Mouse (Mus musculus) right cerebral cortex, adult 2 months (tissue): Measurements from ENCODE around the gene Plekhg5.
"Not testable (repeated sequence)": the region's sequence is repeated elsewhere in the genome, so short reads cannot be mapped to it uniquely, and the experiment has no call there.

Experiments
- DNase-seq, 2 experiments: peaks; one replicate each; pipeline ENCODE4 v3.0.0; 2021 to 2022; ENCODE audit warnings: low spot score in 2 of 2

The Plekhg5 gene

DNA sequence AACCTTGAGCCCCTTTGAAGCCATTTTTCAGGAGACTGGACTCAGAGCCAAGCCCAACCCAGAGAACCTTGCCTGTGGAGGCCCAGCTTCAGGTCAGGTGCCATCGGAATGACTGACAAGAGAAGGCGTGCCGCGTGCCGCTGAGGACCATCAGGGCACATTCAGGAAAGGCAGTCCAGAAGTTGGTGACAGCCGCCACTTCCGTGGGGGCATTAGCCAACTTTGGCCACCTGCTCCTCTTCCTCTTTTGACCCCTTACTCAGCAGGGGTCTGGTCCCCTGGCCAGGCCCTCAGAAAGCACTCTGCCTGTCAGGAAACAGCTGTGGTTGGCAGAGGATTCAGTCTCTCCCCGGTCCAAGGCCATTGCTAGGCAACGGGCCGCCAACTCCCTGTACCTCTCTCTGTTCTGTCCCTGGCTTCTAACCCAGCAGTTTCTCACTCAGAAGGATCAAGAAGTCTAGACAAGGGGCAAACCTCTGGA lies at the start of gene Plekhg5:
TSS of gene Plekhg5 (plus strand) at position 378 of the 481 bp plus-strand sequence.
- no peak for DNase-seq

DNA sequence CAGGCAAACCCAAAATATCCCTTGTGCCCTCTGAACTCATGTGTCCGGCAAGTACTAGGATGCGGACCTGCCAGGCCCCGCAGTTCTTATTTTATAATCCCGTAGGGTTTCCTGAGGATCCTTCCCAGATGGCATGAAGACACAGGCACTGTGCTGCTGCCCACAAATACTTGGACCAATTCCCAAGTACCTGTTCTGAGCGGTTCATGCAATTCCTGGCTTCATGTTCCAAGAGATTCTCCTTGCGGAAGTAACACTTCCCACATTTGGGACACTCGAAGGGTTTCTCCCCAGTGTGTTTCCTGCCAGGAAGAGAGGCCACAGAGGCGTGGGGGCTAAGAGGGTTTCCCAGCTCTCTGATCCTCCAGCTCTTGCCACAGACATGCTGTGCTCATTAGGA lies 49.8 kb upstream of the Plekhg5 start:
- peak; percentile 29 to 33 for DNase-seq

DNA sequence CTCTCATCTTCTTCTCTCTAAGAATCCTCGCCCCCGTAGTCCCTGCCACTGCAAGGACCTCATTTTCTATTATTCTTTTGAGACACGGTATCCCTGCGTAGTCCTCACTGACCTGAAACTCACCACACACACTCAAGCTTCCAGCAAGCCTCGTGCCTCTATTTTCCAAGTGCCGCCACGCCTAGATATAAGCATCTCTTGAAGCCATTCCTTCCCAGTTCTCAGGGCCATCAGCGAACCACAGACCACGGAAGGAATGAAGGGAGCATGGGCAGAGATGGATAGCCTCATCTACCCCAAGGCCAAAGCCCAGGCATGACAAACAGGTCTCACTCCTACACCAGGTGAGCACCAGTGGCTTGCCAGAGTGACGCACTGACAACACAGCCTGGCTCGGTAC lies 47.8 kb upstream of the Plekhg5 start:
- no peak for DNase-seq

DNA sequence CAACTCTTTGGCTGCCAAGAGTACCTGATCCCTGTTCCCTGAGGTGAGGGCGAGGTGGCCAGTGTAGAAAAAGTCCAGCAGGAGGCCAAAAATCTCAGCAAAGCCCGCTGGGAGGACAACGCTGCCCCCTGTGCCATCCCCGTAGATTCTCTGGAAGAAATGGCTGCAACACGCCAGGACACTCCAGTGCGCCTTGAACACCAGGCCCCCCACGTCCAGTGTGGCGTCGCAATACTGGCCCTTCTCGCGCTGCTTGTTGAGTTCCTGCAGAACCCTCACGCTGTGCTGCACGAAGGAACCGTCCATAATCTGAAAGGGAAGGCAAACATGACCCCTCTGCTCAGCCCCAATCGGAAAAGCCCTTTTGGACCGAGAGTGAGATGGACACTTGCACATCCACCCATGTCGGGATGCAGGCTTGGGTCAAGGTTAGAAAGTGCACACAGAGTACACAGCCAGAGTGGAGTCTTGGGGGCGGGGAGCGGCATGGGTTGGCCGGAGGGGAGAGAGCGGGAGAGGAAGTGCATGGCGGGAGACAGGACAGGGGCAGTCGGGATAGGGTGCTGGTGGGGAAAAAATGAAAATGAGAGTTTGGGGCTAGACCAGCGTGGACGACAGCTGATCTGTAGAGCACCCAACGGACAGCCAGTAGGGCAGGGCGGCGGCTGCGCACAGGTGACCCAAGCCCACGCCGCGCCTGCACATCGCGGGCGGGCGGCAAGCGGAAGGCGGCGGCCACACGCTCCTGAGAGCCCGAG lies 45.4 kb upstream of the Plekhg5 start:
- no peak for DNase-seq

DNA sequence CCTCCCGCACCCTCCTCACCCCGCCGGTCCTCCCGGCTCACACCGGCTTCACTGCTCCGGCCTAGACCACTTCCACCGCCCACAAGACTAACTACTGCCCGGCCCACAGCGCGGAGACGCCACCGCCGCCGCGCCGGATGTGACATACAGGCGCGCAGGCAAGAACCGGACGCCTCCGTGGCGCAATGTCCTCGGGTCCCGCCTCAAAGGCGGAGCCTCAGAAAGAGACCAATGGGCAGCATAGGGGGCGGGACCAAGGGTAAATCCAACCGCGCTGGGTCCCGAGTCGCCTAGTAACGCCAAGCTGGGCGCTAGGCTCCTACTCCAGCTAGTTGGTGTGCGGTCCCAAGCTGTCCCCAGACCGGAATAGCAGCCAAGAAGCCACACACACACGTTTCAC lies 44.8 kb upstream of the Plekhg5 start, which contains the start of gene Zbtb48:
TSS of gene Zbtb48 (minus strand) at position 148 of the 400 bp plus-strand sequence.
- peak; percentile 96 to 98 for DNase-seq

DNA sequence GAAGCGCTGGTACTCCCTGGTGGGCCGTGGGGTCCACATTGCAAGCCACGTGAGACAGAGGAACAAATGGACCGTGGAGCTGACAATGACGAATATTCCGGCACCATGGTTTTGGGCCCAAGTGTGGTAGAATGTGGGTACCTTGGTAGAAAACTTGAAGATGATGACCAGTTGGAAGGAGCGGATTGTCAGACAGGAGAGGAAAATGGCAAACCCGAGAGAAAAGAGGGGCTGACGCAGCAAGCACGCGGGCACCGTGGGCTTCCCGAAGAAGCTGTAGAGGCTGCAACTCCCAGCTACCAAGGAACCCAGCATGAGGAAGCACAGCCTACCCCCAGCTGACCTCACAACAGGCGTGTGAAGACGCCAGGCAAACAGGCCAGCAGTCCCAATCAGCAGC lies 43.8 kb upstream of the Plekhg5 start:
- DNase-seq = no peak

DNA sequence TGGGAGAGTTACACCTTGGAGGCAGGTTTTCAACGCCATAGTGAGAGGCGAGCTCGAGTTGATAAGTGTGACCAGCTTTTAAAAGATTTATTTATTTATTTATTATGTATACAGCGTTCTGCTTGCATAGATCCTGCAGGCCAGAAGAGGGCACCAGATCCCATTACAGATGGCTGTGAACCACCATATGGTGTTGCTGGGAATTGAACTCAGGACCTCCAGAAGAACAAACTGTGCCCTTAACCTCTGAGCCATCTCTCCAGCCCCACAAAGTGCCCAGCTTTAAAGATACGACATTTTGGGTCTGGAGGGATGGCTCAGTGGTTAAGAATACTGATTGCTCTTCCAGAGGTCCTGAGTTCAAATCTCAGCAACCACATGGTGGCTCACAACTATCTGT lies 43.2 kb upstream of the Plekhg5 start:
- no peak for DNase-seq

DNA sequence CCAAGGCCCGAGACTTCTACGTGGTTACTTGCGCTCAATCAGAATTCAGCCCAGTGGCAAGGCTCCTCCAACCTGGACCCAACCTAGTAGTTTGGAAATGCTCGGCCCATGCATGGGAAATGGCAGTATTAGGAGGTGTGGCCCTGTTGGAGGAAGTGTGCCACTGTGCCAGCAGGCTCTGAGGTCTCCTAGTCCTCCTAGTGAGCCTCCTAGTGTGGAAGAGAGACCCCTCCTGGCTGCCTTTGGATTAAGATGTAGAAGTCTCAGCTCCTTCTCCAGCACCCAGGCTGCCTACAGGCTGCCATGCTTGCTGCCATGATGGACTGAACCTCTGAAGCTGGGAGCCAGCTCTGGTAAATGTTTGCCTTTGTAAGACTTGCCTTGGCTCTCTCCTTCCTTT lies 42.3 kb upstream of the Plekhg5 start:
- DNase-seq = no peak

DNA sequence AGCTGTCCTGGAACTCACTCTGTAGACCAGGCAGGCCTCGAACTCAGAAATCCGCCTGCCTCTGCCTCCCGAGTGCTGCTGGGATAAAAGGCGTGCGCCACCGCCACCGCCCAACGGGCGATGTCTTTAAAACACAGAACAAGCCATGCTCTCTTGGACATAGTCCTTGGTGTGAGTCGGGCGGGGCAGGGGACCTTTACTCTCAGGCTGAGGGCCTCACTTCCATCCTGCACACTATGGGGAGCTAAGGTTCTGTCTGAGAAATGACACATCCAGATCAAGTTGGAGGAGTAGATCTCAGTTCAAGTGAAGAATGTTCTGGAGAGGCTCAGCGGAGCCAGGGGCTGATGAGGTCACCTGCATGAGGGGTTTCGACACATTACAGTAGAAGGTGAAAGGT lies 39.4 kb upstream of the Plekhg5 start:
- no peak for DNase-seq

DNA sequence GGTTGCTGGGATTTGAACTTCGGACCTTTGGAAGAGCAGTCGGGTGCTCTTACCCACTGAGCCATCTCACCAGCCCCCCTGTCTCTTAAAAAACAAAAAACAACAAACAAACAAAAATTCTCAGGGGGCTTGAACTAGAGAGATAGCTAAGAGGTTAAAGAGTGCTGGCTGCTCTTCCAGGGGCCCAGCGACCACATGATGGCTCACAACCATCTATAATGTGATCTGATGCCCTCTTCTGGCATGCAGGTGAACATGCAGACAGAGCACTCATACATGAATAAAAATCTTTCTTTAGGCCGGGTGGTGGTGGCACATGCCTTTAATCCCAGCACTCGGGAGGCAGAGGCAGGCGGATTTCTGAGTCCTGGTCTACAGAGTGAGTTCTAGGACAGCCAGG lies 35.8 kb upstream of the Plekhg5 start:
- DNase-seq = not testable (repeated sequence)

DNA sequence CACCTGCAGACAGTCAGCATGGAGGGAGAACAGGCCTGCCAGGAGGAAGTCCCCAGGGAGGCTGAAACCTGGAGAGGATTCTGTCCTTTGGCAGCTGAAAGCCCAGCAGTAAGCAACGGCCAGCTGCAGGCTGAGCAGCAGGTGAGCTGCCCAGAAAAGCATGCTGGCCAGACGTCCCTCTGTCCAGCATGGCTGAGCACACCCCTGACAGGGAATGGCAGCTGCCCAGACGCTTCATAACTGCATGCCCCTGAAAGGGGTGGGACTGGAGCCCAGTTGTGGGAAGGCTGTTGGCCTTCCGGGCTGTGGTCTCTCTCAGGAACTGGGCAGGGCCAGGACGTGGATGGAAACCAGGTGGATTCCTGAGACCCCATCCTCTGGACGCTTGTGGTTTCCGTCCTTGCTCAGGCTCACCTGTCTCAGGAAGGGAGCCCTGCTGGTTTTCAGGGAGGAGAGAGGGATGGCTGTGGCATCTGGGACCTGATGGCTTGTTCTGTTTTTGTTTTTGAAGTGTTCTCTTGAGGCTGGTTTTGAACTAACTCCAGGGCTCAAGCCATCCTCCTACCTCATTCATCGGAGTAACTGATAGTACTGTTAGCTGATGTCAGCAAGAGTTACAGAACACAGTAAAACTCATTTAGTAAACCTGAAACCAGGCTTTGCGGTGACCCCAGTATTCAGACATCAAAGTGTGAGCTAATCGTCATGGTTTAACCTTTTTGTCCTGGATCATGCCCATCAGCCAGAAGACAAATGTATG lies 33.9 kb upstream of the Plekhg5 start, which contains the start of gene Tas1r1:
TSS of gene Tas1r1 (minus strand) at position 344 of the 760 bp plus-strand sequence.
- DNase-seq = no peak

DNA sequence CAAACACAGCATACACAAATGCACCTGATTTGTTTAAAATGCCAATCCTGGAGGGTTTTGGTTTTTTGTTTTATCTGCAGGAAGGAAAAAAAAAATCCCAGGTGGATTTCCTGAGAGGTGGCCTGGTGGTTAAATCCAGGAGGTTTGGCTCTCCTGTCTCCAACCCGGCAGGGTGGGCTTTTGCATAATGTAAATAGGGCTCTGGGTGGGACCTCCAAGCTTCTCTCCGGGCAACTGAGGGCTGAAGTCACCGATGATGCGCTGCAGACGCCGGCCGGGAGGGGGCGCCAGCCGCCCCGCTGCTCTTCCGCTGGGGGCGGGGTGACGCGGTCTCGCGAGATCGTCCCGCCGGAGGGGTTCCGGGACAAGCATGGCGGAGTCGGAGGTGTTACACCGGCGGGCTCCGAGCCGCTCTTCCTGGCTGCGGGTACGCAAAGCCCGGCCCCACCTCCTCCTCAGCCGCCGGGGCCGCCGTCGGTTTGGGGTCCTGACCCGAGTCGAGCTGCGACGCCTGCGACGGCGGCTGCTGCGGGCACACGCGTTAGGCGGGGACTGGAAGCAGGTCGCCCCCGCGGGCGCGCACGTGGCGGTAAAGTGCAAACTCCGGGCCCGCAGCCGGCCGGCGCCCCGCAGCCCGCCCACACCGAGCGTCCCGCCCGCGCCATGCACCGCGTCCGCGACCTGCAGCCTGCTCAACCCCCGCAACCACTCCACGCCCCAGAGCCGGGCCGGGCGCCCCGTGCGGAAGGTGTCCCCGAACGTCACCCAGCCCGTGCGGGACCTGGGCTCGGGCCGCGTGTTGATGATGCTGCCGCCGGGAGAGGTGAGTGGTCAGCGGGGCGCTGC lies 33.1 kb upstream of the Plekhg5 start, which contains the start of gene Nol9:
TSS of gene Nol9 (plus strand) at position 337 of the 846 bp plus-strand sequence.
- peak; percentile 91 for DNase-seq

DNA sequence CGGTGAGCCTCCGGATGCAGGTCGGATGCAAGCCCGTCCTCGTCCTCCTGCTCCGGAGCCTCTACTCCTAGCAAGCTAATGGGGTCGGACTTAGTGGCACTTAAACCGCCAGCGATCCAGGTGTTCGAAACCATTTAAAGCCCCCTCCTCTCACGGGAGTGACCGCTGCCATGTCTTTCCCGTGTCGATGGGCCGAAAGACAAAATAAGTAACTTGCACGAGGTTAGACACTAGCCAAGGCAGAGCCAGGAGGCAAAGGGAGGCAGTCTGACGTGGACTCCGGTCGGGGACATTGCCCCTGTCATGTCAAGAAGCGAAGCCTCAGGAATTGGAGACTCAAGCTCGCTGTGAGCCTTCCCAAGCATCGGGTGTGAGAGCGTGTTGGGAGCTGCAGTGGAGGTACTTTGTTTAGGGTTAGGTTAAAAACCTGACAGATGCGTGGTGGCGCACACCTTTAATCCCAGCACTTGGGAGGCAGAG lies 32.4 kb upstream of the Plekhg5 start:
- DNase-seq = no peak

DNA sequence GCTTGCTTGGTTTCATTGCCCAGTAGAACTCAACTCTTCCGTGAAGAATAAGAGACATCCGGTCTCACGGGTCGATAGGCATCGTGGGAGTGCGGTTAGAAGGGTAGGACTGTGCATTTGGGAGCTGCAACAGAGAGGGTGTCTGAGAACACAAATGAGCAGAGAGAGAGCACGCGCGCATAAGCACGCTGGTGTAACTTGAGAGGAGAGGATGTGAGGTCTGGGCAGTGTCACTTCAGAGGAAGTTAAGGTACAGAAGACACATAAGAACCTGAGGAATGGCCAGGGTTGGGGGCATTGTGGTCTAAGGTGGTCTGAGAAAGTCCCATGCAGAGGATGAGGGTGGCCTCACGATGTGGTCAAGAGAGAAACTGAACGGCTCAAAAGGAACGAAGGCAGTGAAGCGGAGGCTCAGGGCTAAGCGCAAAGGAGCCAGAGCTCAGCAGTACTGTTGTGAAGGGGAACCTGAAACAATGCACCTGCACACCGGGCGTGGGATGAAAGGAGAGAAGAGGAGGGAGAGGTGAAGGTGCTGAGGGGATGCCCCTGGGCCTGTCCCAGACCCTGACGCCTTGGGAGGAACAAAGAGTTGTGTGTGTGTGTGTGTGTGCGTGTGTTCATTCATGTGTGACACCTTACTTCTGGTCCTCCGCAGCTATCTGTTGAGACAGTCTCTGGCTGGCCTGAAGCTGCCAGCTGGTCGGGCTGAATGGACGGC lies 30.2 kb upstream of the Plekhg5 start:
- no peak for DNase-seq

DNA sequence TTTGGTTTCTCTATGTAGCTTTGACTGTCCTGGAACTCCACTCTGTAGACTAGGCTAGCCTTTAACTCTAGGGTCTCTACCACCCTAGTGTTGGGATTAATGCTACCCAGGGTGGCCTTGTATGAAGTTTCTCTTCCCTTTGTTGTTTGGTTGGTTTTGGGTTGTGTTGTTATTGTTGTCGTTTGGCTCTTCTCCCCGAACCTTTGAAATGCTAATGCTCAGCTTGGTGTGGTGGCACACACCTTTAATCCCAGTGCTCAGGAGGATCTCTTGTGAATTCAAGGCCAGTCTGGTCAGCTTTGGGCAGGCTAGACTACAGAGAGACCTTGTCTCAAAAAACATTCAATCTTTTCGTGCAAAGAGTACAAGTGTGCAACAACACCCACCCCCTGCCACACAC lies 29.1 kb upstream of the Plekhg5 start:
- no peak for DNase-seq

DNA sequence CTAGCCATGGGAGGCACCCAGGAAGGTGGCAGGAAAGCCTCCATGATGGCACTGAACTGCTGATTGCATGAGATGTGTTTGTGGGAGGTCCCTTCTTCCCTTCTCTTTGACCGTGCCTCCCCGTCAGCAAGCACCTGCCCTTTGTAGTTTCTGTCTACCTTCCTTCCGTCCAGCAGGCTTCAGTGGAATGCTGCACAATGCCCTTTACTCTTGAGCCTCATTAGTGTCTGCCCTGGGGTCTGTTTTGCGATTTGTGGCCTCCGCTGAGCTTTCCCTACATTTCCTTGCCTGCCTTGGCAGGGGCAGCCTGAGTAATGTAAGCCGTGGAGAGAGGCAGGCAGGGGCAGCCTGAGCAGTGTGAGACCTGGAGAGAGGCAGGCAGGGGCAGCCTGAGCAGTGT lies 27.7 kb upstream of the Plekhg5 start:
- DNase-seq = no peak

DNA sequence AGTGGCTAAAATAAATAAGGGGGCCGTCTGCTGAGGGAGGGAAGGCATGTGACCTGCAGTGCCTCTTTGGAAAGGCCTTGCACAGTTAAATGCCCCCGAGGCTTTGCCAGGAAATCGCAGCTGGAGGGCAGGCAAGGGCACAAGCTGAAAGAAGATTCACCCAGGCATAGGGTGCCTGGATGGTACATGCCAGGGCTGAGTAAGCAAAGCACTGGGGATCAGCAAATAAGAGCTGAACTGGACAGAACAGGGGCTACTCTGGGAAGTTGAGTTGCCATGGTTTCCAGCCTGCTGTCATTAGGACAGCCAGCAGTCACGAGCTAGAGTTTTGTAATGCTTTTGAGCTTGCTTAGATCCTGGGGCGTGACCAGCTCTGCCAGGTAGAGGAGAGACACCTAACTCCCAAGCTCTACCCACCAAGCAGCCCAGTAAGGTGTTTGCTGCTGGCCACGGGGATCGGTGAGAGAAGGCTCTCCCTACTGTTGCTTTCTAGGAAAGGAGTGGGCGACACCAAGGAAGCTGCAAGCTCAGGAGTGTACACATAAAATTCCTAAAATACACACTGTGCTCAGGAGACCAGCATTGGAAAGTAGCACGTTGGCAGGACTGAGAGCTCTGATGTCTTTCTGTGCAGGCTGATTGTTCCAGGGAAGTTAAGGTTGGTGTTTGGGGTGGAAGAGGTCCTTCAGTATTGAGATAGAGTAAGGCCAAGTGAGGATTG lies 9.7 kb upstream of the Plekhg5 start:
- DNase-seq = peak; percentile 17 to 38

DNA sequence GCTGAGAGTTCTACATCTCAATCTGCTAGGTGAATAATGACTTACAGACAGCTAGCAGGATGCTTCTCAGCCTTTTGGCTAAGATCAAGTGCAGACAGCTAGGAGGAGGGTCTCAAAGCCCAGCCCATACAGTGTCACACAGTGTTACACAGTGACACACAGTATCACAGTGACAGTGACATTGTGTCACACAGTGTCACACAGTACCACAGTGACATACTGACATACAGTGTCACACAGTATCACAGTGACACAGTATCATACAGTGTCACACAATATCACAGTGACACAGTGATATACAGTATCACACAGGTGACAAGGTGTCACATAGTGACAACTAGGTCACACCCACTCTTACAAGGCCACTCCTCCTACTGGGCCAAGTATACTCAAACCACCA lies 5.0 kb upstream of the Plekhg5 start:
- no peak for DNase-seq

DNA sequence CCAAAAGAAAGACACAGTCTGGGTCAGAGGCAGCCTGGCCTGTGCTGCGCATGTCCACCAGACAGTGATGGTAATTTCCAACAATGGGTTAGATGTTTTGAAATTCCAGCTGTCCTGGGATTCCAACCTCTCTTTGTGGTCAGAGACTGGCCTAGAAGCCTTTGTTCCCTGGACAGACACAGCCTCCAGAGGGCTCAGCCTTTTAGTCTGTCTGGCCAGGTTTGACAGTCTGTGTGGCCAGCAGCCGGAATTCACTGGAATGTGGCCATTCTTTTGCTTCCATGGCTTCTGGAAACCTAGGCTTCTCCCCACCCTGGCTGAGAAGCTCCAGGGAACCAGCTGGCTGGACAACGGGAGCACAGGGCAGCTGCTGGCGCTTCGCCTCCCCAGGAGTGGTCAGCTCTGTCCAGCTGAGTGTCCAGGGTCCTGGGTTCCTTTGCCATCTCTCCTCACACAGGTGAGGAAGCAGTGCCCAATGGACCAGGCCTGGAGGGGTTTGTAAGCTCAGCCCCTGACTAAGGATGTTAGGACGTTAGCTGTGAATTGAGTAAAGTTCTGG lies 4.1 kb upstream of the Plekhg5 start:
- no peak for DNase-seq

DNA sequence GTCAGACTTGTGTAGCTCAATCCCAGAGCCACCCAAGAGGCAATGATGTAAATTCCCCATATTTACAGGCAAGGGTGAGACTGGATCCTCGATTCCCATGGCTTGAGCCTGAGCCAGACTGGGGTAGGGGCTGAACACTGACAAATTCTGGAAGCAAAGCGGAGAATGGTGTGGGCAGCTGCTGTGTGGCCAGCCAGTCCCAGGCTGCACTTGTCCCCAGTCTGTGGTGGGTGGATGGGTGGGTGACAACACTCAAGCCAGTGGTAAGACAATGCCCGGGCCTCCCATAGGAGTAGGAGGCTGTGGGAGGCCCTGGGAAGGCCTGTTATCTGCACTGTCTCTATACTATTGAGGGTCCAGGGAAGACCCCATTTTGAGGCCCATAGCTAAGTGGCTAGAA lies 3.1 kb upstream of the Plekhg5 start:
- no peak for DNase-seq
